Mouse (Mus musculus) embryonic facial prominence, embryonic 10.5 days (tissue): ENCODE results near the gene Dhrs1. TPM values are rescaled to one million over a fixed set of nuclear protein-coding genes. Genes with fewer than 3 reads are reported as not detected.

ENCODE experiments used
- polyA plus RNA-seq: library from polyadenylated mRNA; unstranded; fragments of >200 nt; fragmentation: Nextera tagmentation; extraction: Ambion mirVana; gene quantifications from 2 replicates; pipeline ENCODE4 v1.2.1, GENCODE M21; 2016

The Dhrs1 gene
- polyA plus RNA-seq, 1 experiment from 2014 or later = 69.6 TPM

Other genes starting within 250 kb of the Dhrs1 start
- 0.59 and 0.64 TPM in 2 replicates for gene Cpne6, start 235.2 kb downstream of the Dhrs1 start, polyA plus RNA-seq
- gene Nrl, start 220.7 kb downstream of the Dhrs1 start, polyA plus RNA-seq = 0.05 TPM in 1 of 2 replicates, not detected in the other
- gene Pck2, start 205.4 kb downstream of the Dhrs1 start, polyA plus RNA-seq = 20.7 and 23.6 TPM in 2 replicates
- gene Dcaf11, start 185.7 kb downstream of the Dhrs1 start, polyA plus RNA-seq = 65.9 and 74.1 TPM in 2 replicates
- not detected in 2 replicates for gene A730061H03Rik, start 185.3 kb downstream of the Dhrs1 start, polyA plus RNA-seq
- gene Fitm1, start 170.1 kb downstream of the Dhrs1 start, polyA plus RNA-seq = 0.62 and 1.1 TPM in 2 replicates
- 105 and 108 TPM in 2 replicates for gene Psme1, start 167.6 kb downstream of the Dhrs1 start, polyA plus RNA-seq
- 6.0 and 6.6 TPM in 2 replicates for gene Emc9, start 160.4 kb downstream of the Dhrs1 start, polyA plus RNA-seq
- gene Psme2, start 154.6 kb downstream of the Dhrs1 start, polyA plus RNA-seq = 173 and 186 TPM in 2 replicates
- gene Rnf31, start 154.0 kb downstream of the Dhrs1 start, polyA plus RNA-seq = 18.6 and 21.4 TPM in 2 replicates
- 7.2 and 8.0 TPM in 2 replicates for gene Irf9, start 142.1 kb downstream of the Dhrs1 start, polyA plus RNA-seq
- 6.5 and 7.1 TPM in 2 replicates for gene Rec8, start 127.7 kb downstream of the Dhrs1 start, polyA plus RNA-seq
- 118 and 126 TPM in 2 replicates for gene Ipo4, start 109.7 kb downstream of the Dhrs1 start, polyA plus RNA-seq
- gene Gm49378, start 107.8 kb downstream of the Dhrs1 start, polyA plus RNA-seq = 0.89 and 1.4 TPM in 2 replicates
- gene Tm9sf1, start 101.9 kb downstream of the Dhrs1 start, polyA plus RNA-seq = 78.3 and 79.3 TPM in 2 replicates
- 0.74 and 0.82 TPM in 2 replicates for gene Tssk4, start 95.5 kb downstream of the Dhrs1 start, polyA plus RNA-seq
- 62.1 and 66.3 TPM in 2 replicates for gene Mdp1, start 85.2 kb downstream of the Dhrs1 start, polyA plus RNA-seq
- 60.7 and 64.7 TPM in 2 replicates for gene Gmpr2, start 73.7 kb downstream of the Dhrs1 start, polyA plus RNA-seq
- gene Nedd8, start 73.6 kb downstream of the Dhrs1 start, polyA plus RNA-seq = 628 and 638 TPM in 2 replicates
- gene Tinf2, start 63.9 kb downstream of the Dhrs1 start, polyA plus RNA-seq = 65.8 and 69.2 TPM in 2 replicates
- 0.70 and 0.90 TPM in 2 replicates for gene Tgm1, start 31.8 kb downstream of the Dhrs1 start, polyA plus RNA-seq
- gene Rabggta, start 23.4 kb downstream of the Dhrs1 start, polyA plus RNA-seq = 29.7 and 35.3 TPM in 2 replicates
- gene Nop9, start within 50 bp of the Dhrs1 start, polyA plus RNA-seq = 59.1 and 64.5 TPM in 2 replicates
- 0.16 TPM in 1 of 2 replicates, not detected in the other for gene Cideb, start 12.8 kb upstream of the Dhrs1 start, polyA plus RNA-seq
- gene Ltb4r2, start 15.7 kb upstream of the Dhrs1 start, polyA plus RNA-seq = 0.13 and 0.39 TPM in 2 replicates
- gene Ltb4r1, start 20.3 kb upstream of the Dhrs1 start, polyA plus RNA-seq = 0.10 and 0.35 TPM in 2 replicates
- 10.7 and 11.4 TPM in 2 replicates for gene Adcy4, start 38.4 kb upstream of the Dhrs1 start, polyA plus RNA-seq
- 21.4 and 24.1 TPM in 2 replicates for gene Ripk3, start 43.2 kb upstream of the Dhrs1 start, polyA plus RNA-seq
- 94.5 and 113 TPM in 2 replicates for gene Nfatc4, start 77.5 kb upstream of the Dhrs1 start, polyA plus RNA-seq
- gene Nynrin, start 108.3 kb upstream of the Dhrs1 start, polyA plus RNA-seq = 36.0 and 38.1 TPM in 2 replicates
- gene Cbln3, start 138.7 kb upstream of the Dhrs1 start, polyA plus RNA-seq = 0.09 and 0.15 TPM in 2 replicates
- 31.0 and 33.0 TPM in 2 replicates for gene Khnyn, start 139.3 kb upstream of the Dhrs1 start, polyA plus RNA-seq
- gene Sdr39u1, start 154.6 kb upstream of the Dhrs1 start, polyA plus RNA-seq = 45.5 and 57.5 TPM in 2 replicates
- gene Cma1, start 199.0 kb upstream of the Dhrs1 start, polyA plus RNA-seq = not detected in 2 replicates
- not detected in 2 replicates for gene Cma2, start 205.3 kb upstream of the Dhrs1 start, polyA plus RNA-seq